Mouse (Mus musculus) layer of hippocampus, adult 9-11 months (tissue): Measurements from ENCODE around the gene Timp3.

ENCODE experiments used
- DNase-seq: peaks from one replicate; pipeline ENCODE4 v3.0.0; 2022

Gene Timp3

GRCm38 (mm10) chr10:86389913-86390312 lies 89.7 kb downstream of the Timp3 start:
- peak; percentile 17 for DNase-seq

- no peak for DNase-seq
Observed at GRCm38 (mm10) chr10:86392399-86392798, 92.2 kb downstream of the Timp3 start.

DNA sequence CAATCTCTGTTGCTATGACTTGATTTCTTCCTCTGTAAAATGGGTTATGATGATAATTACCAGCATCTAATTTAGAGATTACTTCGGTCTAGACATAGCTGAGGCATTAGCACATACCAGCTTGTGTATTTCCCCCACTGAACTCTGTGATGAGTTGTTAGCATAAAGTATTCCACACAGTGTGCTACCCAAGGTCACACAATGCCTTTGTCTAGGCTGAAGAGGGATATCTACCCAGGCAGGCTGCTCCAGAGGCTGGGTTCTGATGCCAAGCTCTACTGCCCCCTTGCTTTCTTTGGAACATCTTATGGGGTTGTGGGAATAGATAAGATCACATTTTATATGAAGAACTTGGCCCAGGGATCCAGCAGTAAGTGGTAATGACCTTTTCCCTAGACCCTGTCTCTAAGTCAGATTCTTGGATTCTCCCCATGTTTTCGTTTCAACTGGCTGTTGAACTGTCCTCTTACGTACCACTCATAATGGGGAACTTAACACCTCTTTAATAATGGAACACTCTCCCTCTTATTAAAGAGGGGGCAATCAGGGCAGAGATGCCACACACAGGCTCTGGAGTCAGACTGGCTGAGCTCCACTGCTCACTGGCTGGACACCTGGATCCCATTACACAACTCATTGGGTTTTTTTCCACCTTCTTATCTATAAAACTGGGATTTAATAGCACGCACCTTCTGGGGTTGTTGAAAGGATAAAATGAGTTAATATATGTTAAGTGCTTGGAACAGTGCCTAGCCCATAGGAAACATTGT lies 97.6 kb downstream of the Timp3 start:
- no peak for DNase-seq

DNA sequence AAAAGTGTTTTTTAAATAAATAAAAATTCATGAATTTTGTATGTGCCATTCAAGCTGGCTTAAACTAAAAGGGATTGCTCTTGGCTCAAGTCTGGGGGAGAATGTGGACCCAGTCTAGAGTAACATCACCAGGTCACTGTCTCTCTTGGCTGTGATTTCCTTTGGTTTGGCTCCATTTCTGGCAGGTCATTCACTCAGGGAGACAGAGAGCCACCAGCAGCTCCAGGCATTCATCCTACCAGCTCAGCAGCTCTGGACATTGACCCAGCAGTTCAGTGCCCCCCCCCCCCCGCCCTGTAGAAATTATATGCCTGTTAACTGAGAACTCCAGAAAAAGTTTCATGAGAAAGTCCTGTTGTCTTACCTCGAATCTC lies 98.2 kb downstream of the Timp3 start:
- no peak for DNase-seq
